ENCODE assay signal across 15 mouse cellular contexts in genomic region chr3:95129226-95129651, GRCm38 (mm10). TPM values are rescaled to one million over a fixed set of nuclear protein-coding genes. Genes with fewer than 3 reads are reported as not detected.
DNase-seq lines count a peak whose midpoint lies in the region; TF ChIP-seq lines count a peak whose summit lies in the region.
"Had no signal": no experiment of that assay in that cellular context is flagged by ENCODE, and none has a peak within 500 bp of the region (broad histone marks: within the 10 kb centered on the region; RNA-seq: fewer than 3 reads in every experiment).

No protein-coding gene starts in this region.

- peak overlapping the region; percentile 82 for H3K27ac ChIP-seq in heart, adult 2 months
- H3K27ac ChIP-seq: layer of hippocampus, adult 2 months; limb, embryonic 13.5 days; neural tube, embryonic 12.5 days had no signal

- no peaks in the 10 kb centered on the region; the same call in 1 of the 2 replicates for H3K36me3 ChIP-seq in heart, adult 2 months (ENCODE audit: control insufficient read depth, insufficient read depth, low read length)
- no peaks in the 10 kb centered on the region for H3K36me3 ChIP-seq in myocyte (ENCODE audit: control insufficient read depth, insufficient read depth)

- peak overlapping the region; percentile 50 for H3K4me2 ChIP-seq in myocyte (ENCODE audit: low read depth)
- H3K4me2 ChIP-seq: limb, embryonic 13.5 days; neural tube, embryonic 12.5 days had no signal

- peaks cover 3% of the 10 kb centered on the region for H3K4me1 ChIP-seq in heart, adult 2 months (ENCODE audit: control insufficient read depth, insufficient read depth, low read length)

- no peak for TF ChIP-seq EP300 in heart, adult 2 months (IDR thresholded peaks at IDR 0.05; ENCODE audit: insufficient read depth, low read depth, low read length)

- no peaks in the 10 kb centered on the region for H3K27me3 ChIP-seq in heart, adult 2 months (ENCODE audit: control insufficient read depth, insufficient read depth, low read length)
- no peaks in the 10 kb centered on the region for H3K27me3 ChIP-seq in myocyte (ENCODE audit: control insufficient read depth, insufficient read depth, insufficient read length)
- H3K27me3 ChIP-seq: limb, embryonic 13.5 days; neural tube, embryonic 12.5 days; Patski had no signal

- TF ChIP-seq CTCF in heart, adult 2 months (IDR thresholded peaks at IDR 0.05): peak; percentile 18; the same call in 1 of the 2 replicates

- no peak overlapping the region for H3K4me3 ChIP-seq in heart, adult 2 months
- H3K4me3 ChIP-seq in myocyte: no peak overlapping the region
- H3K4me3 ChIP-seq: layer of hippocampus, adult 2 months; limb, embryonic 13.5 days; neural tube, embryonic 12.5 days had no signal

- intact Hi-C loops in heart, adult 2 months (cut with DNase I): no loop called here
- intact Hi-C loops in heart, postnatal 25 days (cut with DNase I): no loop called here

- H3ac ChIP-seq in myocyte (ENCODE audit: control insufficient read depth, insufficient read length): no peak overlapping the region

- peak; percentile 51 to 65 for DNase-seq in heart, adult 2 months
- no peak for DNase-seq in heart, postnatal 25 days (ENCODE audit: low spot score)
- peak; percentile 62 to 65 for DNase-seq in cerebellum, postnatal 36 days
- DNase-seq in kidney, adult 18-20 months: peak; percentile 57
- DNase-seq in frontal cortex, postnatal 14 days (ENCODE audit: low spot score in 2 of 2): no peak
- no peak for DNase-seq in layer of hippocampus, postnatal 36 days
- no peak for DNase-seq in layer of hippocampus, postnatal 10 days (ENCODE audit: low spot score in 2 of 2)
- DNase-seq: adrenal gland, postnatal 14 days; right cerebral cortex, postnatal 25 days had no signal

- peak overlapping the region; percentile 11; the same call in 1 of the 2 replicates for H3K9ac ChIP-seq in heart, adult 2 months (ENCODE audit: low read depth, low read length)
- H3K9ac ChIP-seq: neural tube, embryonic 12.5 days had no signal

- no peak for TF ChIP-seq POLR2A in heart, adult 2 months (IDR thresholded peaks at IDR 0.05; ENCODE audit: insufficient read depth, low read depth, low read length)
- no peak for TF ChIP-seq POLR2A in myocyte (IDR thresholded peaks at IDR 0.05; ENCODE audit: insufficient read length, low read depth)

- no peaks in the 10 kb centered on the region for H3K79me2 ChIP-seq in heart, adult 2 months (replicated peaks; ENCODE audit: control insufficient read depth, insufficient read depth, low read length)
- H3K79me2 ChIP-seq in myocyte (ENCODE audit: control insufficient read depth, insufficient read depth): no peaks in the 10 kb centered on the region

- 55% methylated on average over 6 of the region's 6 CpGs for WGBS in heart, adult 2 months

TF ChIP-seq in myocyte, 11 proteins besides CTCF, POLR2A, EP300 and RAD21:
- TF ChIP-seq E2F4 (IDR thresholded peaks at IDR 0.05; ENCODE audit: insufficient read depth): no peak
- TF ChIP-seq TCF12 (IDR thresholded peaks at IDR 0.05; ENCODE audit: insufficient read depth, poor library complexity, severe bottlenecking): no peak
- TF ChIP-seq REST (IDR thresholded peaks at IDR 0.05; ENCODE audit: insufficient read depth, insufficient read length): no peak
- no peak for TF ChIP-seq TCF3 (IDR thresholded peaks at IDR 0.05; ENCODE audit: insufficient read length, low read depth)
- no peak for TF ChIP-seq CEBPB (IDR thresholded peaks at IDR 0.05; ENCODE audit: insufficient read depth, poor library complexity, severe bottlenecking)
- TF ChIP-seq MYOG (IDR thresholded peaks at IDR 0.05; ENCODE audit: control insufficient read depth in 1 of 3, insufficient read depth in 1 of 3, insufficient read length in 2 of 3, low read depth in 2 of 3): no peak
- no peak for TF ChIP-seq SRF (IDR thresholded peaks at IDR 0.05; ENCODE audit: control insufficient read depth, insufficient read length, low read depth)
- no peak for TF ChIP-seq POLR2AphosphoS2 (IDR thresholded peaks at IDR 0.05; ENCODE audit: insufficient read length, low read depth)
- no peak for TF ChIP-seq MAX (IDR thresholded peaks at IDR 0.05; ENCODE audit: low read depth)
- no peak for TF ChIP-seq USF1 (IDR thresholded peaks at IDR 0.05; ENCODE audit: low read depth)
- no peak for TF ChIP-seq MYOD1 (IDR thresholded peaks at IDR 0.05; ENCODE audit: control insufficient read depth in 1 of 3, insufficient read length in 2 of 3, low read depth in 2 of 3)
TF ChIP-seq in myocyte: peak in this region for 0.

RNA-seq across cellular contexts. Expression of gene Scnm1, which starts 4.6 kb away (rescaled TPM):
- 10 to 100 TPM; 28.3 to 32.1 TPM for total RNA-seq in heart, adult 2 months (2021)
- 46.8 and 67.9 TPM in 2 replicates for polyA plus RNA-seq in heart, adult 2 months (2012; rRNA removed)
- total RNA-seq in heart, postnatal 25 days (2021): 10 to 100 TPM; 28.3 to 31.4 TPM
- polyA plus RNA-seq in myocyte (2012; fragmentation: generic; extraction: Trizol): 30.6 TPM
- total RNA-seq in layer of hippocampus, postnatal 36 days (2021): 10 to 100 TPM; 49.5 to 50.4 TPM
- total RNA-seq in layer of hippocampus, postnatal 10 days (2021): 10 to 100 TPM; 37.5 to 41.8 TPM

RNA-seq across cellular contexts. Expression of gene Lysmd1, which starts 4.6 kb away (rescaled TPM):
- 1 to 10 TPM; 4.5 to 6.3 TPM for total RNA-seq in heart, adult 2 months (2021)
- polyA plus RNA-seq in heart, adult 2 months (2012; rRNA removed): 5.8 and 7.8 TPM in 2 replicates
- 1 to 10 TPM; 6.7 to 7.9 TPM for total RNA-seq in heart, postnatal 25 days (2021)
- 7.0 TPM for polyA plus RNA-seq in myocyte (2012; fragmentation: generic; extraction: Trizol)
- 10 to 100 TPM; 16.8 to 18.1 TPM for total RNA-seq in layer of hippocampus, postnatal 36 days (2021)
- total RNA-seq in layer of hippocampus, postnatal 10 days (2021): 10 to 100 TPM; 22.4 to 24.6 TPM

RNA-seq across cellular contexts. Expression of gene Tmod4, which starts 5.0 kb away (rescaled TPM):
- total RNA-seq in heart, adult 2 months (2021): 10 to 100 TPM; 22.6 to 30.9 TPM
- polyA plus RNA-seq in heart, adult 2 months (2012; rRNA removed): 23.3 and 25.6 TPM in 2 replicates
- total RNA-seq in heart, postnatal 25 days (2021): 10 to 100 TPM; 17.3 to 24.5 TPM
- polyA plus RNA-seq in myocyte (2012; fragmentation: generic; extraction: Trizol): 2.5 TPM
- 1 to 10 TPM in 1 of 2 experiments, under 1 TPM in 1; 0.96 to 1.1 TPM for total RNA-seq in layer of hippocampus, postnatal 36 days (2021)
- total RNA-seq in layer of hippocampus, postnatal 10 days (2021): under 1 TPM in 1 of 2 experiments, not detected in 1; 0.85 TPM
- total RNA-seq: adrenal gland, postnatal 14 days; hematopoietic stem cell, adult 5-6 weeks had no signal

RNA-seq across cellular contexts. Expression of gene Tnfaip8l2, which starts 12.9 kb away (rescaled TPM):
- 1 to 10 TPM; 1.5 to 2.1 TPM for total RNA-seq in heart, adult 2 months (2021)
- polyA plus RNA-seq in heart, adult 2 months (2012; rRNA removed): 3.3 and 4.9 TPM in 2 replicates
- total RNA-seq in heart, postnatal 25 days (2021): 1 to 10 TPM; 2.0 to 2.1 TPM
- polyA plus RNA-seq in myocyte (2012; fragmentation: generic; extraction: Trizol): 0.22 TPM
- 1 to 10 TPM; 1.2 to 1.6 TPM for total RNA-seq in layer of hippocampus, postnatal 36 days (2021)
- total RNA-seq in layer of hippocampus, postnatal 10 days (2021): 1 to 10 TPM; 3.0 TPM

RNA-seq across cellular contexts. Expression of gene Vps72, which starts 18.4 kb away (rescaled TPM):
- 10 to 100 TPM; 31.8 to 36.5 TPM for total RNA-seq in heart, adult 2 months (2021)
- 34.5 and 39.2 TPM in 2 replicates for polyA plus RNA-seq in heart, adult 2 months (2012; rRNA removed)
- 10 to 100 TPM; 31.3 to 32.2 TPM for total RNA-seq in heart, postnatal 25 days (2021)
- 85.6 TPM for polyA plus RNA-seq in myocyte (2012; fragmentation: generic; extraction: Trizol)
- total RNA-seq in layer of hippocampus, postnatal 36 days (2021): 10 to 100 TPM; 43.9 to 46.0 TPM
- 10 to 100 TPM; 44.4 to 47.7 TPM for total RNA-seq in layer of hippocampus, postnatal 10 days (2021)

Comparison
In these comparisons a context has a peak if more than half of its experiments do, and no peak if none do; other contexts are left out.
1. DNase-seq: peak in heart, adult 2 months (2 of 2), cerebellum, postnatal 36 days (2 of 2) and kidney, adult 18-20 months (single experiment); none in heart, postnatal 25 days (single experiment), frontal cortex, postnatal 14 days (0 of 2), layer of hippocampus, postnatal 36 days (0 of 2) and layer of hippocampus, postnatal 10 days (0 of 2).
2. RNA of gene Tmod4, which starts 5.0 kb away (total RNA-seq): 22.6 to 30.9 TPM in heart, adult 2 months and 17.3 to 24.5 TPM in heart, postnatal 25 days; 0.96 to 1.1 TPM in layer of hippocampus, postnatal 36 days and 0.85 TPM in layer of hippocampus, postnatal 10 days; every median in the first group is over 4 times any median in the second.